Mouse (Mus musculus) gastrocnemius, postnatal 4 days (tissue): ENCODE measurements at regions not wholly inside any gene's neighbourhood (a gene's known extent, or its start where the extent isn't known, plus 50 kb on each side); places are given as distances from the start of the nearest gene placed in this dataset.
"Not testable (repeated sequence)": the region's sequence is repeated elsewhere in the genome, so short reads cannot be mapped to it uniquely, and the experiment has no call there.

Source experiments
- DNase-seq, 2 experiments: peaks; one replicate each; pipeline ENCODE4 v3.0.0; 2021 to 2022; ENCODE audit warnings: low spot score in 2 of 2, mixed read lengths in 2 of 2

DNA sequence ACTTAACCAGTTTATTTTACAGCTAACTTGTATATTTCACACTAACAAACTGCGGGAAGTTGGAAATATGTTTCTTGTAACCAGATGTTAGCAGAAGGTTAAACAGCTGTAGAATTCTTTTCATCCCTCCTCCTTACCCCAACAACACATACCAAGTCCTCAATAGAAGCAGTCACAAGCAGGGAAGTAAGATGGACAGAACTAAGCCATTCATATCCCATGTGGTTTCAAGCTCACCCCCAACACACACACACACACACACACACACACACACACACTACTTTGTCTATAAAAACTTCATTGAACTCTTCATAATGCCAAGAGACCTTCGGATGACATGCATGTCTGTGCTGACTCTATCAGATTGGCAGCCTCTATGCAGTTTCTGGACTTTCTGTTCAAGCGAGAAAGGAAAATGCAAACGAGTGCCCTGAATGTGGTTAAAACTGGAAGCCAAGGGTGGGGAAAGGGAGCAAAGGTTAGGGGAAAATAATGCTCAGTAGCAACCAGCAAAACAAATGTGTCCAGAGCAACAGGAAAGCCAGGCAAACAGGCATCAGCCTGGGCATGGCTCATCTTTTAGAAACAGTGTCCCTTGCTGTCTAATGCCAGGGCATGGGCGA is 207.6 kb upstream of the Tsc22d2 start:
- DNase-seq: no peak

DNA sequence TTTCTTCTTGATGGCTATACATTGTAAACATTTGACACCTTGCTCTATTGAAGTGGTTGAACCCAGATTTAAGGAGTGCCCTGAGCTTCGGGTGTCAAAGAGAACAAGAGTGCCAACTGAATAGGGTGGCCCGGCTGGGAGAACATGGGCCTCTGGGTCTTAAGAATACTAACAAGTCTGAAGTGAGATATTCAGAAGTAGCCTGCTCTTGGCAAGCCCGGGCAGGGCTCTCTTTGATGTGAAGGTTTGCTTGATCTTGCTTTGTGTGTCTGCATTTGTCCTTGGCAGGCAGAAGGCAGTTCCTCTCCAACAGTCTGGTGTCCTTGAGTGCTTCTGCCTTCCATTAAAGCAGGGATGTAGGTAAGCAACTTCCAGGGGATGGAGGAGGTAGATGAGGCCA is 203.5 kb upstream of the Tsc22d2 start:
- no peak for DNase-seq

DNA sequence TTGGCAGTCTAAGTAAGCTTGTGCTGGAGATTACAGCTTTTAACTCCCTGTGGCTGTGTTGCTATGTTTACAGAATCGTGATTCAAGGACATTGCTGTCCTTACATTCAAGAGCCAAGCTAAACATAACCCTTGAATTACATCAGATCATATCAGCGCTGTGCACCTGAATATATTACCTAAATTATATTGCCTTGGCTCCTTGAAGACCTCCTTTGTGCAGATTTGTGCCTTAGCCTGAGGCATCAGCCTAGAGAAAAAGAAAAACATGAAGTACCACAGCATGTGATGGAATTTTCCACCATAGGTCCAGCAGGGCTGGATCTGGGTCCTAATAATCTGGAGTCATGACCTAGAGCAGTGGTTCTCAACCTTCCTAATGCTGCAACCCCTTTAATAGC is 189.8 kb upstream of the Tsc22d2 start:
- no peak for DNase-seq

DNA sequence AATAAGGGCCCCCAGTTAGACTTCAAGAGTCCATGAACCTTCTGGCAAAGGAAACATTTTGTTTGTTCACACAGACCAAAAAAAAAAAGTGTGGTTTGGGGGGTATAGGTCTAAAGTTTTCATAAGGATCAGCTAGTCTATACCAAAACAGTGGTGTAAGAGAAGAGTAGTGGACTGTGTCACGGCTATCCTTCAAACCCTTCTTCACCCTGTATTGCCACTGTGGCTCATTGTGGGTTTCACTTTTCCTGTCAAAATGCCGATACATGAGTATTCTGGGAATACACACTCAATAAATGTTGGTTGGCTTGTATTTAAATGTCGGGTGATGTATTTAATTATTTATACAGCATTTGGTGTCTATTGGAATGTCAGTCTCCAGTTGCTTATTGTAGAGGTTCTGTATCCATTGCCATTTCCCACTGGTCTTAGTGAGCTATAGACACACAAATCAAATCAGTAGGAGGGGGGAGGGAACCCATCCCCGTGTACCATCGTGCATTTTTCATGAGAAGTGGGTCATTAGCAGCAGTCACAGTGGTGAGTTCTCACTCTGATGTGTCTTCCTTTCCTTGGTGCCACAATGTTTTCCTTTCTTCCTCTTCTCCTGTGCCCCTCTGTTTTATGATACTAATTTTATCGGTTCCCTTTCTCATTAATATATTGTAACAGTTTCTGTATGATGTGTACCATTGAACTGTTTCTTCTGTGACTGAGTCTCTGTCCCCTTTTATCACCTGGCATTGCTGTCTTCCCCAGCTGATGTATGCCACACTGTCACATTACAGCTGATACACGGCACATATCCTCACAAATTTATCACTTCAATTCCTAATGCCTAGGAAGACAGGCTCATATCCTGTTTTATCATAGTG is 187.8 kb upstream of the Tsc22d2 start:
- no peak for DNase-seq

DNA sequence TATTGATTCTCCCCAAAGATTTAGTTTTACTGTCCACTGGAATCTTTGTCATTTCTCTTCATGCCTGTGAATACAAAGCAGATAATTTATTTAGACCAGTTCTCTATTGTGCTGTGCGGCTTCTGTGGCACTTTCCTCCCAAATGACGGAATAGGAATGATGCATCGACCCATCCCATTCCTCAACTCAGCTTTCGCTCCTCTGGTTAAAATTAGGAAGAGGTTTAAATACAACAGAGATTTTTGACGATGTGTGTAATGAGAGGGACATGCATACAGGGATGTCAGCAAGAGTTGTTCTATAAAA is 187.2 kb upstream of the Tsc22d2 start:
- DNase-seq: no peak

DNA sequence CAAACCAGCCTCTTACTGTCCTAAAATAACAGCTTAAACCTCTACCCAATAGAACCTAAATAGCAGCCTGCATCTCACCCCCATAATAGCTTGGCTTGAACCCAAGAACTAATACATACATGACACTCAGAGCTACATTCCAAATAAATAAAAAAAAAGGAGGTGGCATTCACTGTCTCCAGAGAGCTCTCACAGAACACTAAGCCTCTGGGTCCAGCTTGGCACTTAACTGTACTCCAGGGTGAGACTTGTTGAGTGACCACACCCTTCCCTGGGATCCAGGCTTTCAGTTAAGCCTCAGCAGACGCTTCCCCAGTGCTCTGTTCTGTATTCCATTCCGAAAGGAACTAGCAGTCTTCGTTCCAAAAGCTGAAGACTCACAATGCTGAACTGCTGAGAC is 186.3 kb upstream of the Tsc22d2 start:
- no peak for DNase-seq

DNA sequence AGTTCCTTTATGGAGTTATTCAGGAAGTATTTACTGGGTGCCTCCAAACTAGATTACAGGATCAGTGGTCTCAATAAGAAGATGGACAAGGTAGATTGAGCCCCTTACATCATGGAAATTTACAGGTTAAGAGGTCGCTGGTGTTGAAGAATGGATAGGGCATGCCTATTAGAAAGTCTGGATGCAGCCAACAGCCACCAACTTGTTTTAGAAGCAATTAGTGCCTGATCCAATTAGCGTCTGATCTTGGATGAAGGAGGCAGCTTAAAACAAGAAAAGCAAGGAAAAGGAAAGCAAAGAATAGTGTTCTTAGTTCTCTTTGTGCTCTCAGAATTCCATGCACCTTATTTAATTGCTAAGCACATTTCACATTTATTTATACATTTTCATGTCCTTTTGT is 182.8 kb upstream of the Tsc22d2 start:
- DNase-seq: no peak

DNA sequence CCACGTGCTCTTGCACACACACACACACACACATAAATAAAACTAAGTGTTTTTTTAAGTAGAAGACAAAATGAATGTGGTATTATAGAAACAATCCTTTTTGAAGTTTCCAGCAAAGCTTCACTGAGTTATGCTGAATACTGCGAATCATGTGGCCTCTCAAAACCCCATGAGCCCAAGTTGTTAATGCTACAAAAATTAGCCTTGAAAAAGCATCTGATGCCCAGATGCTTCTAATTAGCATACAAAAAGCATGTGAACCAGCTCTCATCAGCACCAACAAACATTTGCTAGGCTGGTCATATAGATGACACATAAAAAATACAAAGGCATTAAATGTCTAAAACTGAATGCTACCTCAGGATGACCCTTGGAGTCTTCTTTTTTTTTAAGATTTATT is 181.2 kb upstream of the Tsc22d2 start:
- DNase-seq: no peak

DNA sequence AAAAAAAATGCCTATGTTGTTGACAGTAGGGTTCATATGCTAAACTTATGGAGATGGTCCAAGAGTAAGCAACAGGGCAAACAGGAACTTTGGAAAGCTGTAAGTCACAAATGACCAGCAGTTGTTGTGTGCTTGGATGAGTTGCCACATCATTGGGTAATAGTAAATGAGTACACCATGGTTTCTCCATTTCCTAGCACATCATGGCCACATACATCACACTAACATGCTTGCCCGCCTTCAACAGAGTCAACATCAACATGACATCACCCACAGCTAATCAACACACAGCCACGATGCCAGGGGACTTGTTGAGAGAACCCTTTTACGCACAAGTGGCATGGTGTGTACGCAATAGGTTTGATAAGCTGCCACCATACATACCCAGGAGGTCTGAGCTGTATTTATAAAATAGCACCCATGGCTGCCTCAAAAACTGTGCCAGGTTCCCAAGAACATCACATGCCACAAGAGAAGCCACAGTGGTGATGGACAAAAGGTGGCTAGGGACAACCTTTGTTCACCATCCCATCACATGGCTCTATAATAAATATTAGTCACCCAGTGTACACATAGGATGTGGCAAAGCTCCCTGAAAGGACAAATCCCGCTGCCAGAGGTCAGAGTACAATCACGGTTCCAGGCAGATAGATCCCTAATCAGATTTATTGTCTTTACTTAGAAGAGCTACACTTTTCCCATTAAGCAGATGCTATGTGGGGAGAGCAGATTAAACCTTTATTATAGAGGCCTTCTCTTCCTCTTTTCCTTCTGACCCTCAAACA is 179.5 kb upstream of the Tsc22d2 start:
- no peak for DNase-seq

DNA sequence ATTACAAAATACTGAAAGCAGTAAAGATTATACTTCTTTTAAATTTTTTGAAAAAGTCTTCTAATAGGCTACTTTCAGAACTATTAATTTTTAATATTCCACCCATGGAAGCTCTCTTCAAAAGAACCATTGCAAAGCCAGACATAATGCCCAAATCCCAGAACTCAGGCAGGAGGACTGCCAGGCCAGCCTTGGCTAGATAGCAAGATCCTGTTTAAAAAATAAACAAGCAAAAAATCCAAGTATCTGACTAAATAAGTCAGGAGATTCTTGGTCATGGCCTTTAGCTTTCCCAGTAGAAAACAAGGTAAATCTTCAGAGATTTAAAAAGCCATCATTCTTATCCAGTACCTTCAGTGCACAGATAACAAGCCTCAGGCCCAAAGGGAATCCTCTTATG is 176.4 kb upstream of the Tsc22d2 start:
- DNase-seq: no peak

DNA sequence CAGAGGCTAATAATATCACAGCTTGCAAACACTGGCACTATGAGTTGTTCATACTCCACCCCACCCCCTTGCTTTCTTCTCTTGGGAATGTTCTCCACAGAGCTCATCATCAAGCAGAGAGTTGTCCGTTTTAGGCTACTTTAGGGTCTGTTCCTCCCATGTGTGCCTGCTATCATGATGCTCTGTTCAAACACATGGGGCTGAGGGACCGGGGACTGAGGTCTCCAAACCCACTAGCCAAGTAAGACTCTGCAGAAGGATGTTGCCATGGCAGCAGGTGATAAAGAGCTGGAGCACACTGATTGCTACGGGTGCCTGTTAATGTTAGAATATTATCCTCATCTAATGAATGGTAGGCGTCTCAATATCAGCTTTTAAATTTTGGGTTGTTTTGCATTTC is 173.7 kb upstream of the Tsc22d2 start:
- no peak for DNase-seq

DNA sequence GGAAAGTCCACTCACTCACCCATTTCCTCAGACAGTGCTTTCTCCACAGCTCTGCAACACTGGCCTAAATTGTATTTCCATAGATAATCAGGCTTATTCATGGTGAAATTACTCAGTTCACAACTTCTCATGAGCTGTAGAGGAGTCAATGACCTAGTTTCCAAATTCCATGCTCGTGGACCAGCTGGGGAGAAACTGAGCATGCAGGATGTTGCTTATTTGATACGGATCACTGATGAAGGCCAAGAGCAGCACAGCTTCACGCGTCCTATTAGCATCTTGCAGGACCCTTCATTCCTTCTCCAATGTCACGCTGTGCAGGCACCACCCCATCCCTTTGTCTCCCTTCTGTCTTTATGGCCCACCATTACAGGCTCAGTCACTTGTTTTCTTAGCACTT is 169.2 kb upstream of the Tsc22d2 start:
- DNase-seq: no peak

DNA sequence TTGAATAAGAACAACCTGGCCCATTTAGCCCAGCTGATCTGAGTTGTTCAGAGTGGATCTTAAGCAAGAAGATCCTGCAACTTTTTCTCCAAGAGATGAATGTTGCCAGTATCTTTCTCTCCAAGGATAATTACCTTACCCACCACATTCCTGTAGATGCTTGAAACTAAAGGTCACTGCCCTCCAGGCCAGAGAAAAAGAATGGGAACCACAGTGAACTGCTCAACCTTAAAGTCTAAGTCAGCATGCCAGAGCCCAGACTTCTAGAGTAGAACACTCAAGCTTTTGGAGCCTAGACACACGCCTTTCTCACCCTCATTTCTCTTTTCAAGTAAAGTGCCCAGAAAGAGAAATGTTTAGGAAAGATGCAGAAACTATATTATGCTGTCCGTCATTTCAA is 166.5 kb upstream of the Tsc22d2 start:
- DNase-seq: no peak

DNA sequence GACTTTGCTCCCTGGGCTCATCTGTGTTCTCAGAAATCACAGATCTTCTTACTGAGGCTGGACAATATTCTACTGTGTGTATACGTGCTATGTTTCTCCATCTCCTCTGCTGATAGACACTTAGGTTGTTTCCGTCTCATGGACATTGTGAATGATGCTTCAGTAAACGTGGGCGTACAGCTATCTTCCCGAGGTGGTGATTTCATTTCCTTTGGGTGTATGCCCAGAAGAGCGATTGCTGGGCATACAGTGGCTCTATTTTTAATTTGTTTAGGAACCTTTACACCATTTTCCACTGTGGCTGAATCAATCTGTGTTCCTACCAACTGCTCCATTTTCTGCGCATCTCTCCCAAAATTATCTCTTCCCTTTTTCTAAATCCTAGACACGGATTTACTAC is 160.6 kb upstream of the Tsc22d2 start:
- DNase-seq: no peak

DNA sequence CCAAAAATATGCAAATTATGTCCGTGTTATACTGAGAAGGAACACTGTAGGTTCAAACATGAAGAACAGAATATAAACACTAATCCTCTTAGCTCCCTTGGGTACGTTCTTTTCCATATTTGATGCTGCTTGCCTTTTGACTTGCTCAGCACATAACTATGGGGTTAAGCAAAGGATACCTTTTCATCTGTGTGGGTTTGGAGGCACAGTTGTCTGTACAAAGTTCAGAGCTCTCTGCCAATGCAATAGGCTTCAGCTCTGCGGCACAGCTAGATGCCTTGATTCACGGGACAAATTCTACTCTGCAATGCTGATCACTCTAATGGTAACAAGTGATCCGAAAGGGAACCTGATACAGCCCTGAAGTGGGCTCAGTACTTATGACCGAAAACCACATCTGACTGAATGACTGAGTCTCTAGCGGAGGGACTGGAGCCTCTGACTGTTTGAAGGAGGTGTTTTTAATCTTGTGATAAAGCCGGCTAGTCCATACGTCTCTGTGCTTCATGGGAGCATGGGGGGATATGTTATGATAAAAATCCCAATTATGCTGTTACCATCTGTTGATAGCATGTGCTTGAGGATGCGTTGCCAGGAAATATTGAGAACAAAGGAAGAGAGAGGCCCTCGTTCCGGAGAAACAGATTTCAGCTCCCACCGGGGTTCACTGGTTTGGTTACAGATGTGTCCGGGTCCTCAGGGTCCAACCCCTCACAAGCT is 146.7 kb upstream of the Tsc22d2 start:
- DNase-seq: no peak

DNA sequence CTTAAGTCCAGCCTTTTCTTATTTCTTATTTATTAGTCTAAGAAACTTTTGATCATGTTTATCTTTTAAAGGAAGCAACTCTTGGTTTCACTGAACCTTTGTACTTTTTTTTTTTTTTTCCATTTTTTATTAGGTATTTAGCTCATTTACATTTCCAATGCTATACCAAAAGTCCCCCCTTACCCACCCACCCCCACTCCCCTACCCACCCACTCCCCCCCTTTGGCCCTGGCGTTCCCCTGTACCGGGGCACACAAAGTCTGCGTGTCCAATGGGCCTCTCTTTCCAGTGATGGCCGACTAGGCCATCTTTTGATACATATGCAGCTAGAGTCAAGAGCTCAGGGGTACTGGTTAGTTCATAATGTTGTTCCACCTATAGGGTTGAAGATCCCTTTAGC is 143.1 kb upstream of the Tsc22d2 start:
- not testable (repeated sequence) for DNase-seq

DNA sequence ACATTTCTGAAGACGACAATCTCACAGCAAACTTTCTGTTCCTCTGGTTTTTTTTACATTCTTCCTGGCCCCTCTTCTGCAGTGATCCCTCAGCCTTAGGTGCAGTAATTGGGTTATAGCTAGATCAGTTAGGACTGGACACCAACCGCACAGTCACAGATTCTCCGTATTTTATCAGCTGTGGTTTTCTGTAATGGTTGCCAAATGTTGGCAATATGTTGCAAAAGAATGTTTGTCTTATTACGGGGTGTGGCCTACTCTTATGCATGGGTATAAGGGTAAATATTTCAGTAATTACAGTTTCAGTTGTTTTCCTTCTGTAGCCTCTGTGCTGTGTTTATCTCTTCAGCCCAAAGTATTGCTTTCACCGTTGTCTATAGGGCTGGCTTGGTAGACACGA is 133.2 kb upstream of the Tsc22d2 start:
- no peak for DNase-seq

DNA sequence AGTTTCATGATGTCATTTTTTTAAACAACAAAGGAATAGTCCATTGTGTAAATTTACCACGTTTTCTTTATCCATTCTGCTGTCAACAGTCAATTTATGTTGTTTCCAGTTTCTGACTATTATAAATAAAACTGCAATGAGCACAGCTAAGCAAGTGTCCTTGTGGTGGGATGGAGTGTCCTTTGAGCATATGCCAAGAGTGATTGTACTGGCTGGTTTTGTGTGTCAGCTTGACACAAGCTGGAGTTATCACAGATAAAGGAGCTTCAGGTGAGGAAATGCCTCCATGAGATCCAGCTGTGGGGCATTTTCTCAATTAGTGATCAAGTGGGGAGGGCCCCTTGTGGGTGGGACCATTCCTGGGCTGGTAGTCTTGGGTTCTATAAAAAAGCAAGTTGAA is 130.1 kb upstream of the Tsc22d2 start:
- not testable (repeated sequence) for DNase-seq

DNA sequence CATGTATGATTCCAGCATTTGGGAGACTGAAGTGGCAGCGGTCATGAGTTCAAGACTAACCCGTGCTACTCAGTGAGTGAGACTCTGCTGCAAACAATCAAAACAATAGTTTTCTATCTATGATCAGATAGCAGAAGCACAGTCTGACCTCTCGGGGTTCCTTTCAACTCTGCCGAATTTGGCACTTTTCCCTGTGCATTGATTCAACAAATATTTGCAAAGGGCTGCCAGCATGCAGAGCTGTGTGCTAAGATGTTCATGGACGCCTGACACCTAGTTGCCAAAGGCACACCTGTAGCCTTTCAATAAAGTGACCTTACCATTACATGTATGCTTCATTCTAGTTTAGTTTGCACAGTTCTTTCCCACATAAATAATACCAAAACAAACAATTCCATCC is 118.7 kb upstream of the Tsc22d2 start:
- DNase-seq: no peak

DNA sequence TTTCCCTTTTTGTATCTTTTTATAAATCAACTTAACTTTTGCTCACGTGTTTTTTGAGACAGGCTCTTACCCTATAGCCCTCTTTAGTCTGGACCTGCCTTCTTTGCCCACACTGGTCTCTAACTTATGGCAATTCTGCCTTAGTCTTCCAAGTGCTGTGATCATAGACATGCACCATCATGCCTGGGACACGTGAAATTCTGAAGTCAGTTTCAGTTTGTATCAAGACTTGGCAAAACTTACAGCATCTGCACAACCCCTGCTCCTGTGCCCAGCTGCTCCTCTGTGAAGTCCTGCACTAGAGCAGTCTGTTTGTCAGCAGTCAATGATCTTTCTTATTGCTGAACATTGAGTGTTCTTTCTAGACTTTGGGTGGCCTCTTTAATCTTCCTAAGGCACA is 114.3 kb upstream of the Tsc22d2 start:
- DNase-seq: no peak

DNA sequence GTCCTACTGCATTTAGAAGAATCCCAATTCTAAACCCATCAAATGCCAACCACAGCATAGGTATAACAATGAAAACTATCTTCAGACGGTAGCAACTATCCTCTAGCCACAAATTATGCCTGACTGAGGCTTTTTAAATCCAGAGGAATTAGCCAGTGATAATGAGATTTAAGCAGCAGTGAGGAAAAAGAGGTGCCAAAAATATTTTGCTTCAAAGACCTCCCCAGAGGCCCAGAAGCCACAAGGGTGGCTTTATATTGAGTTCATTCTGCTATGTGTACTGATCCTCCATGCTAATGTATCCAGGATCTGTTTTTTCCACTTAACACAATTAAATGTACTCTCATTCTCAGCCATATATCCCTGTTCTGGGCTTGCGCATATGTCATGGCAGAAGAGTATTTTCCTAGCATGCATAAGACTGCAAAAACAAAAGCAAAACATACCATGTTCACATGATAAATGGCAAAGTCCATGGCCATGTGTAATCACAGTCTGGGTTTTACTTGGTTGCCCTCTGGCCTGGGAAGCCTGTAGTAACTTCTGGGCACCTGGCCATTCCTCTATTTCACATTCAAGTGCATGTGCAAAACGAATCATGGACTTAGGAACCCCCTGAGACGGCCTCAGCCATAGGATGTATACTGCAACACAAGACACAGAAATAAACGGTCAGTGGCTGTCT is 113.6 kb upstream of the Tsc22d2 start:
- no peak for DNase-seq
